Mouse (Mus musculus): ENCODE results near the gene Gm4869.
A peak's percentile ranks its signal among the peaks of the same experiment; 100 is the strongest.
"Not testable (repeated sequence)": the region's sequence is repeated elsewhere in the genome, so short reads cannot be mapped to it uniquely, and the experiment has no call there.

Gm4869 gene

DNA sequence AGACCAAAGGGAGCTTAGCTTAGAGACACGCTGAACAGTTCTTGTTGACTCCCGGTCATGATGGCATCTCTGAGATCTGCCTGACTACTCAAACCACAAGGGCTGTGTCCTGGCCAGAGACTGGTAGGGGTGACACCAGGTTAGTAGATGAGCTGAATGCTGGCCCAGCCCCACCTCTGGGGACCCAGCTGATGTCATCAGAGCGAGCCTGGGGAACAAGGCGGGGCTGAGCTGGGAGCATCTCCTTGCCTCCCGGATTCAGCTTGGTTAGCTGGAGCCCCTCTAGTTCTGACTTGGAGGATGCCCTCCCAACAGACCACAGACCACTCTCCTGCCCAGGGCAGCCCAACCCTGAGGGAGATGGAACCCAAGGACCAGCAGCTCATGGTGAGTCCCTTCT is at the start of gene Gm4869:
Gene Gm4869 (plus strand): TSS at position 301 of the 400 bp plus-strand sequence.
- no peak for DNase-seq (ENCODE audit: low spot score)

DNA sequence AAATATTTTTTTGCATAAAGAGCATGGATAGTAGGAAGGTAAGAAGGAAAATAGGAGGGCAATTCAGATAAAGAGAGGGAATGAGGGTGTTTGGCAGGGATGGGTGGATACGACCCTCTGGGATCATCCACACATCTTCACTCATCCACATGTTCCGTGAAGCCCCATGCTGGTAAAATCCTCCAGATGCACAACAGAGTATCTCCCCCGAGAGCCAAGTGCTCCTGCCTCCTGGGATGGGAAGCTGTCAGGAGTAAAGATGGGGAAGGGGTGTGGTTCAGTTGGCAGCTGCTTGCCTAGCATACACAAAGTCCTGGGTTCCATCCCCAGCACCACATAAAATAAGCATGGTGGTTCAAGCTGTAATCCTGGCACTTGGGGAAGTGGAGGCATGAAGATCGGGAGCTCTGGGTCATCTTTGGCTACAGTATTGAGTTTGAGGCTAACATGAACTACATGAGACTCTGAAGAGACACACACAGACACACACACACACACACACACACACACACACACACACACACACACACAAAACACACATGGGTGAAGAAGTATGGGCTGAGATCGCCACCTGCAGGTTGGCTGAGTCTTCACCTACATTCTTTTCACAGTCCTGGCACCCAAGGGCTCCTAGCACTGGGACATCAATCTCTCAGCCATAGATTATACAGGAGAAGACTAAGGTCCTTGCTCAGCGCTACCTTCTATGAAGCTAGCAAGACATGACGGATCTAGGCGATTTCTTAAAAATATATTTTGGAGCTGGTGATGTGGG is 49.1 kb upstream of the Gm4869 start:
- peak; percentile 31 for DNase-seq (ENCODE audit: low spot score)

DNA sequence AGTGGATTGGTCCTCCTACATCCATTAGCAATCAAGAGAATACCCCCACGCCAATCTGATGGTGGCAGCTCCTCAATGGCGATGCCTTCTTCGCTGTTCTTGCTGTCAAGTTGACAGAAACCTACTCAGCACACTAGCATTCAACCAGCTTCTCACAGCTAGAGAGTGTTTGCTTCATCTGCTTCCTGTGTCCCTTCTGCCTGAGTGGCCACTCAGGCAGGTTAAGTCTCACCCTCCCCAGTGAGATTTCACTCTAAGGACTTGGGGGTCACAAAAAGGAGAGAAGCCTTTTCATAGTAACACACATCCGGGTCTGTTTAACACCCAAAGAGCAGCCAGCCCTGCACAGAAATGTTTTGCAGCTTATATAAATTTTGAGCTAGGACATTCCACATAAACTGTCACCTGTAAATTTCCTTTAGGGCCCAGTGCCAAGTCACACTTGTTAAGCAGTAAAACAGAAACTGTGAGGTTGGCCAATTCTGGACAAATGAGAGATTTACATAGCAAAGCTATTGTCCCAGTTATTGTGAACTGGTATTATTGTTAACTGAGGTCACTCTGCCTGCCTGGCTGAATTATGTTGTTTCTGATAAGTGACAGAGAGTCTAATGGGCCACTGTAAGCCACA is 42.7 kb upstream of the Gm4869 start:
- DNase-seq (ENCODE audit: low spot score): no peak

DNA sequence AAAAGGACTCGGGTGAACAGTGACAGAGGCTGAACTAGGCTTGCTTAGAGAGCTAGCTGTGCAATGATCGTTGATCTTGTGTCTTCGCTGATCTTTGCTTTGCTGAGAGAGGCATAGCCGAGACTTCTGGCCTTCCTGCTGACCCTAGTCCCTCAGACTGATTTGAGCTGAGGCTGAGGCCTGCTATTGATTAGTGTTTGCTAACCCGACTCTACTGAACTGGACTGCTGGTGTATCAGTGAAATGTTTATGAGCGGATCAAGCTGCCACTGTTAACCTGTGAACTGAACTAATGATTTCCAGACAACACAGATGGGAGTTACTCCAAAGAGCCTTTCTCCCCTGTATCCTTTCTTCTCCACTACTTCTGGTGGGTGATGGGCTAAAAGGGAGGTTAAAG is 40.3 kb upstream of the Gm4869 start:
- DNase-seq (ENCODE audit: low spot score): no peak

DNA sequence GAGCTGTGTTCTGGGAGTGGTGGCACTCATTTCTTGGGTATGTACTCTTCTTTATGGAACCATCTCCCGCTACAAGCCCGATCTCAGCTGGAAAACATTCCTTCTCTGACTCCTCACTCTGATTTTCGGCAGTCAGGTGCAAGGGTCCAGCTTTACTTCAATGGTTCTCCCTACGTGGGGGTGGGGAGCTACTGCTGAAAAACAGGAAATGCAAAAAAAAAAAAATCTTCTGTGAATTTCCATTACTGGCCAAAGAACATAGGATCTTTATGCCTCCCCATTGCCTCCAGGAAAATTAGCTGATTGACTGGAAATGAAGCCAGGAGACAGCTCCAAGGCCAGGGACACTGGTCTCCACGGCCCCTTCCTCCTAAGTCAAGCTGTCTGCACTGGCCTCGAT is 38.8 kb upstream of the Gm4869 start:
- DNase-seq (ENCODE audit: low spot score): no peak

DNA sequence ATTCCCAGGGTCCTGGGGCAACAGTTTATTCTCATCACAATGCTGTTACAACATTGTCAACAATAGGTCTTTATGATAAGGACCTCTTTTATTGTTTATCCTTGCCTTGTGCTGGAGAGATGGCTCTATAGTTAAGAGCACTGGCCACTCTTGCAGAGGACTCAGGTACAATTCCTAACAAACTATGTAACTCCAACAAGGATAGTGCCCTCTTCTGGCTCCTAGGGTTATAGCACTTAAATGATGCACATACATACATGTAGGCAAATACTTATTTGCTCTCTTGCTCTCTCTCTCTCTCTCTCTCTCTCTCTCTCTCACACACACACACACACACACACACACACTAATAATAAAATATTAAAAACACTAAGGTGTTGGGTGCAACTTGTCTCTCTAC is 36.6 kb upstream of the Gm4869 start:
- no peak for DNase-seq (ENCODE audit: low spot score)

DNA sequence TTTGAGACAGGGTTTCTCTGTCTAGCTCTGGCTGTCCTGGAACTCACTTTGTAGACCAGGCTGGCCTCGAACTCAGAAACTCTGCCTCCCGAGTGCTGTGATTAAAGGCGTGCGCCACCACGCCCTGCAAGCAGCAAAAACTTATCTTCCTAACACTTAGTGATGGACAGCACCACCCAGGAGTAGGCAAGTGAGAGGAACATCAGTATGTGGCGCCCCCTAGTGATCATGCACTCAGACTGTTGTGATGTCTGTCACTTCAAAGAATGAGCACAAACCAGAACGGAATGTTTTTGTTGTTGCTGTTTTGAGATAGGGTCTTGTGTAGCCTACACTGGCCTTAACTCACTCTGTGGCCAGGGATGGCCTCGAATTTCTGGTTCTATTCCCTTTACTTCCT is 34.1 kb upstream of the Gm4869 start:
- DNase-seq (ENCODE audit: low spot score): peak; percentile 63

DNA sequence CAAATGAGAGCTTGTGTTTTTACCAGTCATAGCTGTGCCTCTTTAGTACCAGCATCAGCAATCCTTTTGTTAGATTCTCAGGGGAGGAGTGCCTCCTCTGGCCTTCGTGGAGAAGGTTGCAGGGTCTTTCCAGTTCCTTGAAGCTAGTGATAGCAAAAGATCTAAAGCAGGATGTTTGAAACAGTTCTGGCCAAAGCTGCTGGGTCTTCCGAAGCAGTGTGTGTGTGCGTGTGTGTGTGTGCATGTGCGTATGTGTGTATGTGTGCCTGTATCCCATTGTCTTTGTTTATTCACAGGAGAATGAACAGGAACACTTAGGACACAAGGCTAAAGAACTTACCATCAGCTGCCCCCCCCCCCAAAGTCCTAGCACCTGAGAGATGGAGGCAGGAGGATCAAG is 30.8 kb upstream of the Gm4869 start:
- DNase-seq (ENCODE audit: low spot score): no peak

DNA sequence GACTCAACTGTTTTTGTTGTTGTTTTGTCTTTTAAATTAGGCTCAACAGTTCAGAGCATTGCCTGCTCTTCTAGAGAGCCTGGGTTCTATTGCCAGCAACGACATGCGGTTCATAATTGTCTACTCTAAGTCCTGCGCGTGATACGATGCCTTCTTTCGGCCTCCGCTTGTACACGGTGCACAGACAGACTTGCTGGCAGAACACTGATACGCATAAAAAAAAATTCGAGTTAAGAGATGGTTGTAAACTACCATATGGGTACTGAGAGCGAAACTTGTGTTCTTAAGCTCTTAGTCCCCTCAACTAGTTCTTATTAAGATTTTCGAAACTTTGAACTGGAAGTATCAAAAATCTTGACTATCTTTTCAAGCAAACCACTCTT is 27.3 kb upstream of the Gm4869 start:
- no peak for DNase-seq (ENCODE audit: low spot score)

DNA sequence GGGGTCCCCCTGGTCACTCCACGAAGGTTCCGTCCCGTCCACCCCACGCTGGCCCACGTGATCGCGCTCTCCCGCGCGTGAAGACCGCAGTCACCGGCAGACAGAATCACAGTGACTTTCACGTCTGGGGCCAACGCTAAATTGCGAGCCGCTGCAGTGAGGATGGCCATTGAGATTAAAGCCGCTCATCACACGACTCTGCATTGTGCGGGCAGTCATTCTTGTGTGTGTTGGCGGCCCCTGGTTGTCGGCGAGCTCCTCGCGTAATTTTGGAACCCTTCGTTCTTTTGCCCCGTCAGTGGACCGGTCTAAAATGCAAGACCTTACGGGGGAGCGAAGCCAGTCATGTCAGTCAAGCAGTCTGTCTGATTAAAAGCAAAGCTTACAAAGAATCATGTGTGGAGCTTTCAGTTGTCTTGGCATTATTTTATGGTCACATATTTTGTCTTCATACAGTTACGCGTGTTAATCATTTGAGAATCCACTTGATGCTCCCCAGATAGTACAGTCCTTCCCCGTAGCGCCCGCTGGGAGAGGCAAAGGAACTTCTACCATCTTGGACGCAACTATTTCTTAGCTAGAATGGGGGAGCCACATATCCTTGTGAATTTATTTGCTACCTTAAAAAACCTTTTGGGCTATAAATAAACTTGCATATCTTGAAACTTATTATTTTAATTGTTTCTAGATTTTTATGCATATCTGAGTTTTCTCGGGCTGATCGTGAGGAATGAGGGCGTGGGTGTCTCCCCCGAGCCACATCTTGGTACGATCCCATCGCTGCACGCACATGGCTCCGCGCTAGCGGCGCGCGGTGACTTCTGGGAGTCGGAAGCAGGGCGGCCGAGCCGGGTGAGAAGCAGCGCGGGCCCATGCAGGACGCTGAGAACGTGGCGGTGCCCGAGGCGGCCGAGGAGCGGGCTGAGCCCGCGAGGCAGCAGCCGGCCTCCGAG is 26.7 kb upstream of the Gm4869 start, which contains the start of gene Eif3b:
Gene Eif3b (plus strand): TSS at position 840 of the 953 bp plus-strand sequence.
- peak; percentile 88 for DNase-seq (ENCODE audit: low spot score)

DNA sequence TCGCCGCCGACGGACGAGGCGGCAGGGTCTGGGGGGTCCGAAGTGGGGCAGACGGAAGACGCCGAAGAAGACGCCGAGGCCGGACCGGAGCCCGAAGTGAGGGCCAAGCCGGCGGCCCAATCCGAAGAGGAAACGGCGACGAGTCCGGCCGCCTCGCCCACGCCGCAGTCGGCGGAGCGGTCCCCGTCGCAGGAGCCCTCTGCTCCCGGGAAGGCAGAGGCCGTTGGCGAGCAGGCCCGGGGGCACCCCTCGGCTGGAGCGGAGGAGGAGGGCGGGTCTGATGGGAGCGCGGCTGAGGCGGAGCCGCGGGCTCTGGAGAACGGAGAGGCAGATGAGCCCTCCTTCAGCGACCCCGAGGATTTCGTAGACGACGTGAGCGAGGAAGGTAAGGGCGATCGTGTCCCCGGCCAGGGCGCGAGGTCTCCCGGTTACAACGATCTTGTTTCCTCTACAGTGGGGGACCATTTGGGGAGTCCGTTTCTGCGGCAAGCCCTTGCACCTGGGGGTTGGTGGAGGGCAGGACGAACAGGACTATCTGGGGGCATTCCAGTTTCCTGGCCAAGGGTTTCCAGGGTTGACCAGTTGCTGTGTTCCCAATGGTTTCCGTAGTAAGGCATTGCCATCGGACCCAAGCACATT is 25.9 kb upstream of the Gm4869 start:
- no peak for DNase-seq (ENCODE audit: low spot score)

DNA sequence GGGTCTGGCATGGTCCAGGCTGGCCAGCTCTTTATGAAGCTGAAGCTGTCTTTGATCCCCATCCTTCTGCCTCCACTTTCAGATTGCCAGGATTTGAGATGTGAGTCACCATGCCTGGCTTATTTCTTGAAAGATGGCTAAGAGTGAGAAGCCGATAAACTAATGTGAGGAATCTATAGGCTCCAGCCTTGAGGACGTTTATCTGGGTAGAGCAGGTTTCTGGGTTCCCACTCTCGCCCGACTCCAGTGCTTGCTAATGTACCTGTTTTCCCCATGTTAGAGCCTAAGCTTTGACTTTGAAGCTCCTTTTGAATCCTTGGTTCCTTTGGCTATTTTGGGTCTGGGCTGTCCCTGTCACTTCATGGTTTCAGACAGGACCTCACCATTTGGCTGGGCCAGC is 24.8 kb upstream of the Gm4869 start:
- DNase-seq (ENCODE audit: low spot score): no peak

DNA sequence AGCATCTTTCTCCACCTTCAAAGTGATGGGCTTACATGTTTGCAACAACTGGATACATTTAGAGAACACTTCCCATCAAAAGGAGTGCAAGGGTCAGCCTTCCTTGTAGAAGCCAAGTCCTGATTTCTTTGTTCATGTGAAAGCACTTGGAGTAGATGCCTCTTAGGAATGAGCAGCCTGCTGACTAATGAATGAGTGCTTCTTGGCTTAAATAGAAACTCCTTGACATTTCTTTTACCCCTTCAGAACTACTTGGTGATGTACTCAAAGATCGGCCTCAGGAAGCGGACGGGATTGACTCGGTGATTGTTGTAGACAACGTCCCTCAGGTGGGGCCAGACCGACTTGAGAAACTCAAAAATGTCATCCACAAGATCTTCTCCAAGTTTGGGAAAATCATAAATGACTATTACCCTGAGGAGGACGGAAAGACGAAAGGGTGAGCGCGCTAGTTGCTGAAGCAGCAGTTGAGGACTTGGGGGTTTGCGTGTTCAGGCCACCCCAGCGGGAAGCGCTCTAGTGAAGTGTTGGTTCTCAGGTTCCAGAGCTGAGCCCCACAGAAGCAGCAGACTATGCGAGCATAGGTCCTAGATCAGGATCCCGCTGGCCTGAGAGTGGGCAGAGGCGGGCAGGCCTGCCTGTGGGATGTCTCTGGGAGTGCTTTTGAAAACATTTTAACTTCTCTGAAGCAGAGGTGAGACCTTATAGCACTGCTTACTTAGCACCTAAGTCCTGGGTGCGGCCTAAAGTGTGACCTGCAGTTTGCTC is 20.2 kb upstream of the Gm4869 start:
- no peak for DNase-seq (ENCODE audit: low spot score)

DNA sequence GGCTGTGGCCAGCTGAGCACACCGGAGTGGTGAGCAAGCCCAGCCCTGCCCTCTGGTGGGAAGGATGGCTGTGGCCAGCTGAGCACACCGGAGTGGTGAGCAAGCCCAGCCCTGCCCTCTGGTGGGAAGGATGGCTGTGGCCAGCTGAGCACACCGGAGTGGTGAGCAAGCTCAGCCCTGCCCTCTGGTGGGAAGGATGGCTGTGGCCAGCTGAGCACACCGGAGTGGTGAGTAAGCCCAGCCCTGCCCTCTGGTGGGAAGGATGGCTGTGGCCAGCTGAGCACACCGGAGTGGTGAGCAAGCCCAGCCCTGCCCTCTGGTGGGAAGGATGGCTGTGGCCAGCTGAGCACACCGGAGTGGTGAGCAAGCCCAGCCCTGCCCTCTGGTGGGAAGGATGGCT is 6.3 kb upstream of the Gm4869 start:
- DNase-seq (ENCODE audit: low spot score): not testable (repeated sequence)

DNA sequence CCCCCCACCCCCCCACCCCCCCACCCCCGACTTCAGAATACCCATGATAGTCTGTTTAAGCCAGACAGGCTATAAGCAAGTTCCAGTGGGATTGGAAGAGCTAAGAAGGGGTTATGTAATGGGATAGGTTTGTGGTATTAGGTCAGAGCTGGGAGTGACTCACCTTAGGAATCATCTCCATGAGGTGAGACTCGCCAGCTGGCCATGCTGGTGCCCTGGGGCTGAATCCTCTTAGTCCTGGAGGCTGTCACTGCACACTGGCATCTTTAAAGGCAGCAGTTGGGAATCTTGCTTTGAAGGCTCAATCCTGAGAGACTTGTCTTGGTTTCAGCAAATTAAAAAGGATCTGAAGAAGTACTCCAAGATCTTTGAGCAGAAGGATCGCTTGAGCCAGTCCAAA is 4.0 kb upstream of the Gm4869 start:
- DNase-seq (ENCODE audit: low spot score): no peak

DNA sequence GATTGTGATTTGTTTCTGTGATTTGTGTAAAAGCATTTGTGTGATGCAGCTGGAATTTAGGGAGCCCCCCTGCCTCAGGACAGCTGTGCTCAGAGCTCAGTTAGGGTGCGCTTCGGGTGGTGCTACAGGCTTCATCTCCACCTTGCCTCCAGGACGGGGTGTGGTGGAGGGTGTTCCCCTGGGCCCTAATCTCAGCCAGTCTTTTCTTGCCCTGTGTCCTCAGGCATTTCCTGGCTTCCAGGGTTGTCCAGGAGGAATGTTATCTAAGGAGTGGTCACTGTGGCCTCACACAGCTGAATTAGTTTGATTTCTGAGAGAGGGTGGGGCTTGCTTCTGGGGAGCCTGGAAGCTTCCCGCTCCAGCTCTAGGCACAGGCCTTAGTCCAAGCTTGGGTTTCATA is 1.4 kb upstream of the Gm4869 start:
- DNase-seq (ENCODE audit: low spot score): no peak

DNA sequence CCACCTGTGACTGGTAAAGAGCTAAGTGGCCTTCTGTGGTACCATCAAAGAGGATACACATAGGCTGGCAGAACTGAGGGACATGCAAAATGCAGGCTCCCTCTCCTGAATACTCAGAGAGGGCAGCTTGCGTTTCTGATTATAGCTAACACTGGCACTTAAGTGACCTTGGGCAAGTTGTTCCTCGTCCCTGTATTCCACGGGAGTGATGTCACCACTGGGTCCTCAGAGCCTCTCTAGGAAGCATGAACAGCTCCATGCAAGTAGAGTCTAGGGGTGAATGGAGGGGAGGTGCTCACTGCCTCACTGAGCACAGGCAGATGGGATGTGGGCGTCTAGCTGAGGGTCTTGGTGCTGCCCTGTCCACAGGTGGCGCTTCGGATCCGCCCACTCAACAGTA is 609 bp downstream of the Gm4869 start:
- no peak for DNase-seq (ENCODE audit: low spot score)

DNA sequence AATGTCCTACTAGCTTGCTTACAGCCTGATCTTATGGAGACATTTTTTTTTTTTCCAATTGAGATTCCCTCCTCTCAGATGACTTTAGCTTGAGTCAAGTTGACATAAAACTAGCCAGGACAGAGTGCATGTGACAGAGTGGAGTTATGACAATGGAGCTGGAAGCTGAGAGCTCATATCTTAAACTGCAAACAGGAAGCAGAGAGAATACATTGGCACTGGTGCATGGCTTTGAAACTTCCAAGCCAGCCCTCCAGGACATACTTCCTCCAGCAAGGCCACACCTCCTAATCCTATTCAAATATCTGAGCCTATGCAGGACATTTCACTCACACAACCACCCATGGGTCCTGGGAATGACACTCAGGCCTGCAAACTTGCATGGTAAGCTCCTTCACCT is 9.0 kb downstream of the Gm4869 start:
- DNase-seq (ENCODE audit: low spot score): no peak

DNA sequence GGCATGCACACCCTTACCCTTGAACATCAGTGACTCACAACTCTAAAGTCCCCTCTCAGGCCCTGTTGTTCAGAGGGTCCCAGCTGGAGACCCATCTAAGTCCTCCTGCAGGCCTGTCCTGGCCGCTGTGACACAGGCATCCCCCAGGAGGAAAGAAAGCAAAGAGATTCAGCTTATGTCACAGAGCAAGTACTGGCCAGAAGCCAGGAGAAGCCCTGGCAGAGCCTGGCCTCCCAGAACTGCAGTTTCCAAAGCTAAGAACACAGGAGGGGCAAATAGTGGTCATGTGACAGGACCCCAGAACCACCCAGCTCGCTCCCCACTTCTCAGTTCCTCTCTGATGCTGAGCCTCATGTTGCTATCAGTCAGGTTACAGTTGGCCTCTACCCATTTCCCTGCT is 10.0 kb downstream of the Gm4869 start:
- DNase-seq (ENCODE audit: low spot score): no peak

DNA sequence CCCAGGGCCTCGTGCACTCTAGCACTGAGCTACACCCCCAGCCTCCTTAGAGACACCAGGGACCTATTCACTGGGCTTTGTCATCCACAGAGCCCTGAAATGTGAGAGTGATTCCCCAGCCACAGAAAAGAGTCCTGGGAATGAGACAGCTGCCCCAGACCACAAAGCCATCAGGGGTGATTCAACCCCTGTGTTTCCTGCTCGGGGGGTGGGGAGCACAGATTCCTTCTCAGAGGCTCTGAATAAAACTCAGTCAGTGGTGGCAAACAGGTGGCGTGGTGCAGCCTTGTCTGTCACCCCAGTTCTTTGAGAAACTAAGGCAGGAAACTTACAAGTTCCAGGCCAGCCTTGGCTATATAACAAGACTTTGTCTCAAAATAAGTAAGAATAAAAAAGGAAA is 16.0 kb downstream of the Gm4869 start:
- DNase-seq (ENCODE audit: low spot score): no peak

DNA sequence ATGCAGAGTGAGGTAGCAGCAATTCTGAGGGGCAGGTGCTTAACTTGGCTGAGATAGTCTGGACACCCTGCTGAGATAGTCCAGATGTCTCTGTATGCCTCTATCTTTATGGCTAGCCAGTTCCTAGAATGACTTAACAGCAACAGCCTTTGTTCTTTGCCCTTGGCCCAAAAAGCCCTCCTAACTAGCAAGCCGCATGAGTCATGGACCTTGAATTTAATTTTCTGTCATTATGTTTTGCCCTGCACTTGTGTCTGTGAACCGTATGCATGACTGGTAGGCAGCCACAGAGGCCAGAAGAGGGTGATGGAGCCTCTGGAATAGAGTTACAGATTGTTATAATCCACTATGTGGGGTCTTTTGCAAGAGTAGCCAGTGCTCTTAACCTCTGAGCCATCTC is 17.7 kb downstream of the Gm4869 start:
- DNase-seq (ENCODE audit: low spot score): not testable (repeated sequence)
